Mouse (Mus musculus) left cerebral cortex, postnatal 36 days (tissue): ENCODE measurements around the gene Ifrd2. TPM values are rescaled to one million over a fixed set of nuclear protein-coding genes. Genes with fewer than 3 reads are reported as not detected.
A peak's percentile ranks its signal among the peaks of the same experiment; 100 is the strongest.
"Not testable (repeated sequence)": the region's sequence is repeated elsewhere in the genome, so short reads cannot be mapped to it uniquely, and the experiment has no call there.

ENCODE experiments used
- DNase-seq, 2 experiments: peaks; one replicate each; pipeline ENCODE4 v3.0.0; 2021 to 2022; ENCODE audit warnings: low spot score in 2 of 2, mixed read lengths in 1 of 2
- intact Hi-C: fragments of 180-260 bp; cut with DNase I; formaldehyde crosslinking; loops from one replicate; pipeline ENCODE4 v1.15.1; 2025
- total RNA-seq, 2 experiments: library from RNA; stranded (reverse); gene quantifications; 2 replicates each; pipeline ENCODE4 v1.2.3; 2021

Ifrd2 gene
- total RNA-seq, 2 experiments from 2014 or later: 11.1 to 13.8 TPM

DNA sequence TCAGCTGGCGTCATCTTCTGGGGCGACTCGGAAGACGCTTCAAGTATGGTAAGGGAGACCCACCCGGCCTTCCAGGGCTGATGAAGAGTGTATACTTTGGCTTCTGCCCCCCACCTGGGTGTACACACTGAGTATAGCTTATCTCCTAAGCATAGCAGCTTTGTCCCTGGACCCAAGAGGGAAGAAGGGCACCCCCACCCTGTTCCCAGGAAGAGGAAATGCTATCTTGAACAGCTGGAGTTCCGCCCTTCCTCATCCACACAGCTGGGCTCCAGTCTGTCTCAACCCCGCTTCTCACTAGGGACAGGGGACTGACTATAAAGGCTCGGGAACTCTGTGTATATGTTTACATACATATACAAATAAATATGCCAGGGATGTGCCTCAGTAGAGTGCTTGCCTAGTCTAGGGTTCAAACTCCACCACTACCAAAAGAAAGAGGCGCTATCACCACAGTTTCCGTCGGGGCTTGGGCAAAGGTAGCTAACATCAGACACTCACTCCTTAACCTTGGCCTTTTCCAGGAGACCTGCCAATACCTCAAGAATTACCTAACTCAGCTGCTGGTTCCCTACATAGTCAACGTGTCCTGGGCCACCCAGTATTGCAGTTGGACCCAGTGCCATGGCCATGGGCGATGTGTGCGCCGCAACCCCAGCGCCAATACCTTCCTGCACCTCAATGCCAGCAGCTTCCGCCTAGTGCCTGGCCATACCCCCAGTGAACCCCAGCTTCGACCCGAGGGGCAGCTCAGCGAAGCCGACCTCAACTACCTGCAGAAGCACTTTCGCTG, 15.7 kb upstream of the Ifrd2 start:
- DNase-seq: no peak
- intact Hi-C loops: no loop called here

DNA sequence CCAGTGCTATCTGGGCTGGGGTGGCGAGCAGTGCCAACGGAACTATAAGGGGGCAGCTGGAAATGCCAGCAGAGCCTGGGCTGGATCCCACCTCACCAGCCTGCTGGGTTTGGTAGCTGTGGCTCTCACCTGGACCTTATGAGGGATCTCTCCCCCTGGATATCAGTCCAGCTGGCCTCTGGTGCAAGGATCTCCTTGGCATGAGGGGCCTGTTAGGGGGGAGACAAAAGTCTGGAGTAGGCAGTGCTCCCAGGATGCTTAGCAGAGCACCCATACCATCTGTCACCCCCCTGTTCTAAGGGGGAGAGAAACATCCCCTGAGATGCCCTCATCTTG, 15.1 kb upstream of the Ifrd2 start:
- intact Hi-C loops: no loop called here

DNA sequence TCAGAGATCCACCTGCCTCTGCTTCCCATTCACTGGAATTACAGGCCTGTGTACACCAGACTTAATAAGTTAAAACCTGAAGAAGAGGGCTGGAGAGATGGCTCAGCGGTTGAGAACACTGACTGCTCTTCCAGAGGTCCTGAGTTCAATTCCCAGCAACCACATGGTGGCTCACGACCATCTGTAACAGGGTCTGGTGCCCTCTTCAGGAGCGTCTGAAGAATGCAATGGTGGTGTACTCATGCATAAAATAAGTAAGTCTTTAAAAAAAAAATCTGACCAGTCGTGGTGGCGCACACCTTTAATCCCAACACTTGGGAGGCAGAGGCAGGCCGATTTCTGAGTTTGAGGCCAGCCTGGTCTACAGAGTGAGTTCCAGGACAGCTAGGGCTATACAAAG, 13.7 kb upstream of the Ifrd2 start:
- intact Hi-C loops, DNase-seq: not testable (repeated sequence)

More for the DNA sequence above, 15.1 kb upstream of the Ifrd2 start:
- no peak for DNase-seq

DNA sequence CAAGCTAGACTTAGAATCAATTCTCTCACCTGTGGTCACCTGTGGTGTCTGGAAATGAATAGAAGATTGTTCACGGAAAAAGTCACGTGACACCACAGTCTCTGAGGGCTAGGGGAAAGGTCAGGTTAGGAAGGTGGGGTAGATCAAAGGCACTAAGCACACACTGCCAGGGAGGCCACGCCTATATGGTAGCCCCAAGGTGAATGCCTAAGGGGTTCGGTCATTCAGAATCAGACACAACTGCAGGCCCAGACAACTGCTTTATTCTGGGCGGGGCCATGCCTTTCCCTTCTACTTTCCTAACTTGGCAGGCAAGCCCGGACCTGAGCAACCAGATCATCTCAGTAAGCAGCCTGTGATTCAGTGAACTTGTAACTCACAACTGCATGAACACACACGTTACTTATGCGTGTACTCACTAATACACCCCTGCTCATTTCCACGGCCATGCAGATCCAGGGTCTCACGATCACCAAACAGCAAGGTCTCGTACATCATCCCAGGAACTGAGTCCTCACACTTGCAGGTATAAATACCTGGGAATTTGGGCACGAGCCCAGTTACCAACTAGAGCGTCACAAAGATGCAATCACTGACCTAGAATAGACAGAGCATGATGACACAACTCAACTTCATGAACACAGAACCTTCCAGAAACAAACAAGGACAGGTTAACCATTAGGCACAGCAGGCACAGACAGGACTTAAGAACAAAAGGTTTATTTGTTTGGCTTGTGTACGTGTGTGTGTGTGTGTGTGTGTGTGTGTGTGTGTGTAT, 11.7 kb upstream of the Ifrd2 start:
- intact Hi-C loops: no loop called here
- DNase-seq: no peak

DNA sequence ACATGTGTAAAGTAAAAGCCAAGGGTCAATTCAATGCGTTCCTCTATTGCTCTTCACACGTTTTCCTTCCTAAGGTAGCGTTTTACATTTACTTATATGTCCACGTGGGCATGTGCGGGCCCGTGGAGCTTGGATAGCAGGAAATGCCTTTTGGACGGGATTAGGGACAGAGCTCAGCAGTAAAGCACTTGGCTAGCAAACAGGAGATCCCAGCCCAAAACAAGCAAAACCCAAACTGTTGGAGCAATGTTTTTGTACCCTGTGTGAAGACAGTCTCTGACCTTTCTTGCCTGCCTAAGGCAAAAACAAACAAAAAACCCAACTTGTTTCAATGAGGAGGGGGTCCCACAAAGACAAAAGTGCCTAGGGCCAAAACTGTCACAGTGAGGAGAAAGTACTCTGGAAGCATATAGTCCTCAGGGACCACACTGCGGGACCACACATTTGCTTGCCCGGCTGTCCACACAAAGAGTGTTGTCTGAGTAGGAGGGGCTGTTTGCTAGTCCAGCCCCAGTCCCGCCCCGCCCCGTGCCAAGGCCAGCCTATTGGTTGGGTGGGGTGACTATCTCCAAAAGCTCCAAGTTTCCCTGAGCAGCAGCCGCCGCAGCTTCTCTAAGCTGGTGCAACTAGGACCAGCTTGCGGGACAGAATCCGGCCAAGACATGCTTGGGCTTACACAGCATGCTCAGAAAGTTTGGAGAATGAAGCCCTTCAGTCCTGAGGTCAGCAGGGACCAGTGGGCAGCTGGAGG, 10.9 kb upstream of the Ifrd2 start, which contains the start of gene Hyal1:
Hyal1 (plus strand) TSS at position 571 of the 751 bp plus-strand sequence.
- intact Hi-C loops: no loop called here
- no peak for DNase-seq

DNA sequence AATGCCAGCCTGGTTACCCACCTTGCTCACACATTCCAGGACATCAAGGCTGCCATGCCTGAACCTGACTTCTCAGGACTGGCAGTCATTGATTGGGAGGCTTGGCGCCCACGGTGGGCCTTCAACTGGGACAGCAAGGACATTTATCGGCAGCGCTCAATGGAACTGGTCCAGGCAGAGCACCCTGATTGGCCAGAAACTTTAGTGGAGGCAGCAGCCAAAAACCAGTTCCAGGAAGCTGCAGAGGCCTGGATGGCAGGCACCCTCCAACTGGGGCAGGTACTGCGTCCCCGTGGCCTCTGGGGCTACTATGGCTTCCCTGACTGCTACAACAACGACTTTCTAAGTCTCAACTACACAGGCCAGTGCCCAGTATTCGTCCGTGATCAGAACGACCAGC, 9.6 kb upstream of the Ifrd2 start:
- DNase-seq: no peak
- intact Hi-C loops: no loop called here

DNA sequence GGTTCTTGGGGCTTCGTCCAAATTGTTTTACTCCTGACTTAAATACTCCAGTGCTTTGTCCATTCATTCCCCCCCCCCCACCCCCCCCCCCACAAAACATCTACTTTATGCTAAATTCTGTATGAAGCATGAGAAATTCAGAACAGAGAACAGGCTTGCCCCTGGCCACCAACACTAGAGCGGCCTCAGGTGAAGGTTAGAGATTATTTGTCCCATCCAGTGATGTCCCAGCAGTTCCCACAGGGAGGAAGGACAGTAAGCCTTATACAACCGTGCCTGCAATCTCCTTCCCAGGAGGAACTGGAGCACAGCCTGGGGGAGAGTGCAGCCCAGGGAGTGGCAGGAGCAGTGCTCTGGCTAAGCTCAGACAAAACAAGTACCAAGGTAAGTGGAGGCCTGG, 8.9 kb upstream of the Ifrd2 start, which contains the start of gene Naa80:
Naa80 (plus strand) TSS at position 301 of the 400 bp plus-strand sequence.
- DNase-seq: no peak
- intact Hi-C loops: no loop called here

DNA sequence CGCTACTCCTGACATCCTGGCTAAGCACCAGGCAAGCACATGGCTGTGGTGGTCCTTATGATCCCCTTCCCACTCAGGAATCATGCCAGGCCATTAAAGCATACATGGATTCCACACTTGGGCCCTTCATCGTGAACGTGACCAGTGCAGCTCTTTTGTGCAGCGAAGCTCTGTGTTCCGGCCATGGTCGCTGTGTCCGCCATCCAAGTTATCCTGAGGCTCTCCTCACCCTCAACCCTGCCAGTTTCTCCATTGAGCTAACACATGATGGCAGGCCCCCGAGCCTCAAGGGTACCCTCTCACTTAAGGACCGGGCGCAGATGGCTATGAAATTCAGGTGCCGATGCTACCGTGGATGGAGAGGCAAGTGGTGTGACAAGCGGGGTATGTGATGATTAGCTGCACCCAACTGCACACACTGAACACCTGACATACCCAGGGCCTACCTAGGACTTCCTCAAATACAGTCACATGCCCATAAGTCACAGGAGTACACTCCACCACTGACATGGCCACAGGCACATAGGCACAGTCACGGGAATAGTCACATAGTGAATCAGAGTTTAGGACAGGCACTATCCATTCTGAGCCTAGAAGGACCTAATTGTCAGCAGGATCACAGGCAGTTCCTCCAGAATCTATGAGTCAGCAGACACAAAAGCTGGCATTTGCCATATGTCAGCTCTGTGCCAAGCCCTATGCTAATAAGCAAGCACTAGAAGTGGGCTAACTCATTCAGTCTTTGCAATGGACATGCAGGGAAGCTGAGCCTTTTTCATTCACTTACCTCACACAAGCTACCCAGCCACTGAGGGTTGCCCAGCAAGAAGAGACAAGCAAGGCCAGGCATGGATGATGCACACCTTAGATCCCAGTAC, 8.2 kb upstream of the Ifrd2 start:
- intact Hi-C loops: no loop called here
- DNase-seq: no peak

DNA sequence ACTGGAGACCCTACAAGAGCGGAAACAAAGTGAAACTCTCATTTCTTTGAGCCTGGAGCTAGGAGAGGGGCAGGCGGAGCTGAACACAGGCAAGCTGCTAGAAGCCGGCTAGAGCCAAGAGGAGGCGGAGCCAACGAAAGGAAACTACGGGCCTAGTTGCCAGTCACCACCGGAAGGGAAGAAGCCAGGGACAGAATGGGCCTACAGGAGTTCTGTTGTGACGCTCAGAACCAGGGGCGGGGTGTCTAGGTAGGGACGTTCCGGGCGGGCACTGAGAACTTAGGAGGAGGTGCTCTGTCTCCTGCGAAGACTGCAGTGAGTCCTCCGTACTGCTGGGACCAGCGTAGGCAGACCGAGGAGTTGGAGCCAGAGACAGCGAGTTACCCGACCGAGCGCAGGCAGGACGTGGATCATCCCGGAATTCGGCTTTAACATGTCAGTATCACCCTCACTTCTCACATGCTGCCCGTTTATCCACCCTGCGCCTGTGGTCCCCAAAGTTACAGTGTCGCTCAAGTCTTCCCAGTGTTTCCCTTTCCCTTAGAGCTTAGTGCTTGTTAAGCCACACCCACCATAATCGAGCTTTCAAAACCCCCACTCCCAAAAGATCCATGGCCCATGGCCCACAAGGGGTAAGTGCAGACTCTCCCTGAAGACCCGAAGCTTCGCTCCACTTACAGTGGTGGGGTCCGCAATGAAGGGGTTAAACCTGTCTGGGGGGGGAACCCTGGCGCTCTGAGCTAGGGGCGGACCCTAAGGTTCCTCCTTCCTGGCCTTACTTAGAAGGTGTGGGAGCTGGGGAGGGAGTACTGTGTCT, 6.7 kb upstream of the Ifrd2 start, which contains the start of gene Hyal3:
Hyal3 (plus strand) TSS at position 318 of the 817 bp plus-strand sequence.
- peak; percentile 88 to 89 for DNase-seq
- intact Hi-C loops: no loop called here

DNA sequence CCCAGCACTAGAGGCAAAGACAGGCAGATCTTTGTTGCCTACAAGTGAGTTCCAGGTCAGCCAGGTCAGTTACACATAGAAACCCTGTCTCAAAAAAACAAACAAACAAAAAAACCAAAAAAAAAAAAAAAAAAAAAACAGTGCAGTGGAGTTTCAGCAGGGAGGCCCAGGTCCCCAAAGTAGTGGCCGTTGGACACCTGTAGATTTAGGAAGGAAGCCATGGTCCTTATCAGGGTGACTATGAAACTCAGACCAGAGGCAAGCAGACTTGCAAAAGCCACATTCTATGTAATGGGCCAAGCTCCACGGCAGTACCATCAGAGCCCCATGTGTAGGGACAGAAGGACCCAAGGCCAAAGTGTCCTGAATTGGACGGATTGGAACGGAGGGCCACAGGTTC, 5.9 kb upstream of the Ifrd2 start:
- intact Hi-C loops: no loop called here
- DNase-seq: no peak

DNA sequence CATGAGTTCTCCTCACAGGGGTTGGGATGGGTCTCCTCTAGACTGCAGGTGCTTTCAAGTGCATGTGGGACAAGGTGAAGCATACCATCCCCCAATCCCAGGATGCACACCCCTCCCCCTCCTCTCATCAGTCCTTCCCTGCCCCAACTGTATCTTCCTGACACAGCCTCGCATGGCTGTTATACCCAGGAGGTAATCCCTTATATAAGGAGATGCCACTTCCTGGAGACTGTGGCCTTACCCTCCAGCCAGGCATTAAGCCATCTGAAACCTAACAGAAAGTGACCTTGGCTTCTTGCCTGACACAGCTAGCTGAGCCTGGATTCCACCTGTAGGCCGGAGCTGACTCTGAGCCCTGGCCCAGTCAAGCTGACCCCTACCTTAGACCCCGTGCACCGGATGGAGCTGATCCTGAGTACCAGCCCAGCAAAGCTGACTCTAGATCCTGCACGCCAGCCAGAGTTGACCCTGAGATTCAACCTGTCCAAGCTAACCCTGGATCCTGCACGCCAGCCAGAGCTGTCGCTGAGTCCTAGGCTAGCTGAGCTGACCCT, 4.9 kb upstream of the Ifrd2 start:
- intact Hi-C loops: no loop called here
- no peak for DNase-seq

DNA sequence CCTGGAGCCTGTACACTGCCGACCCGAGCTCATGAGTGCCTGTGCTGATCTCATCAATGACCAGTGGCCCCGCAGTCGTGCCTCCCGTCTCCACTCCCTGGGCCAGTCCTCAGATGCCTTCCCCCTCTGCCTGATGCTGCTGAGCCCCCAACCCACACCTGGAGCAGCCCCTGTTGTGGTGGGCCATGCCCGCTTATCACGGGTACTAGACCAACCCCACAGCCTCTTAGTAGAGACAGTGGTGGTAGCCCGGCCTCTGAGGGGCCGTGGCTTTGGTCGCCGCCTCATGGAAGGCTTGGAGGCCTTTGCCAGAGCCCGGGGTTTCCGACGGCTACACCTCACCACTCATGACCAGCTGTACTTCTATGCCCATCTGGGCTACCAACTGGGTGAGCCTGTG, 4.3 kb upstream of the Ifrd2 start:
- intact Hi-C loops: no loop called here
- no peak for DNase-seq

DNA sequence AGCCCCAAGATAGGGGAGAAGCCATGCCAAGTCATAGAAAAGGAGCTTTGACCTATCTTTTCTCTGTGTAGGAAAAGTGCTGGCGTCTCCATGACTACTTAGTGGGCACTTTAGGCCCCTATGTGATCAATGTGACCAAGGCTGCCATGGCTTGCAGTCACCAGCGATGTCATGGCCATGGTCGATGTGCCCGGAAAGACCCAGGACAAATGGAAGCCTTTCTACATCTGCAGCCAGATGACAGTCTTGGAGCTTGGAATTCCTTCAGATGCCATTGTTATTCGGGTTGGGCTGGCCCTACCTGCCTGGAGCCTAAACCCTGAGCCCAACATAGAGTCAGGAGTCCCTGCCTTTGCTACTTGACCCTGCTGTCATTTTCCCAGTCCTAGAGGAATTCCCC, 938 bp upstream of the Ifrd2 start:
- intact Hi-C loops: no loop called here
- DNase-seq: no peak

DNA sequence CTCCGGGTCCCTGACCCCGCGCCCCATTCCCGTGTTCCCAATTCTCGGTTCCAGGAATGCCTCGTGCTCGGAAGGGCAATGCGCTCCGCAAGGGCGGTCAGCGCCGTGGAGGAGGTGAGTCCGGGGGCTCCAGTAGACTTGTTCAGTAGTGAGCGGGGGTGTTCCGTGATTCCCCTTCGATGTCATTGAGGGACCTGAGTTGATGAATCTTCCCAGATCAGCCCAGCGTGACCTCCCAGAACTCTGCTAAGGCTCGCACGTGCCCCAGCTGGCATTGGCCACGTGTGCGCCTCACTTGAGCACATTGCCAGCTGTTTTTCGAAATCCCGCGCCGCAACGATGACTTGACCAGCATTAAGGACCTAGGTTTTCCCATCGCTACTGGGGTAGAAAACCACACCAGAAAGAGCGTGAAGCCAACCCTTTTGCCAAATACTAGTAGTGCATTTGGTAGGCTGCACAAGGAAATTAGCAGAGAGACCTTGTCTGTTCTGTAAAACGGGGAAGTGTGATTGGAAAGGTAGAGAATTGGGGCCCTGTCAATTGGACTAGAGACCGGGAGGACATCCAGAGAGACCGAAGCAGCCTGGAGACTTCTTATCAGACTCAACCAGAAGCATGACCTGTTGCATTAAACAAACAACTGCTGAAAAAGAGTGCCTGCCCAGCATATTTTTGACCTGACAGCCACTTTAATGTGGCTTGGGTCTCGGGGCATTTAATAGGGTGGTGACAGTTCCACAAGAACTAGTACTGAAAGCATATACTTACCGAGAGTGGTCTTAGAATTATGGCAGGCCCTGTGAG, 594 bp downstream of the Ifrd2 start:
- intact Hi-C loops: no loop called here

DNA sequence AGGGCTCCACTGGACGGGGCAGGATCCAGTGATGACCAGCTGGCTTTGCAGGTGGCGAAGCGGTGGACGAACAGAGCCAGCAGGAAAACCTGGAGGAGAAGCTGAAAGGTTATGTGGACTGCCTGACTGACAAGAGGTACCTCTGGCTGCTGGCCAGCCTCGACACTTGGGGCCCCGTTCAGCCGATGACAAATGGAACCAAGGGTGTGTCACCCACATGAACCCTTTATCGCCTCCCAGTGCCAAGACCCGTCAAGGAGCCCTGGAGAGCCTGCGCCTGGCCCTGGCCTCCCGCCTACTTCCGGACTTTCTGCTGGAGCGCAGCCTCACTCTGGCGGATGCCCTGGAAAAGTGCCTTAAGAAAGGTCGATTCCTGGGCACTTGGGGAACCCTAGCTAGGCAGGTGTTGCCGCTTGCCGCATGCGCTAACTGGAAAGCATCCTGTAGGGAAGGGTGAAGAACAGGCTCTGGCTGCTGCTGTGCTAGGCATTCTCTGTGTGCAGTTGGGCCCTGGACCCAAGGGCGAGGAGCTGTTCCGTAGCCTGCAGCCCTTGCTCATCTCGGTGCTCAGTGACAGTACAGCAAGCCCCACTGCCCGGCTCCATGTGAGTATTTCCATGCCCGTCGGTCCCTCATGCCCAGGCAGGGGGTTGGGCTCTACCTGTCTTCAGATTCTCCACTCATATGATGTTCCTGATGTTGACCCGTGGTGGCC, 2.8 kb downstream of the Ifrd2 start:
- DNase-seq: no peak
- intact Hi-C loops: no loop called here

More for the DNA sequence above, 594 bp downstream of the Ifrd2 start:
- DNase-seq: no peak

DNA sequence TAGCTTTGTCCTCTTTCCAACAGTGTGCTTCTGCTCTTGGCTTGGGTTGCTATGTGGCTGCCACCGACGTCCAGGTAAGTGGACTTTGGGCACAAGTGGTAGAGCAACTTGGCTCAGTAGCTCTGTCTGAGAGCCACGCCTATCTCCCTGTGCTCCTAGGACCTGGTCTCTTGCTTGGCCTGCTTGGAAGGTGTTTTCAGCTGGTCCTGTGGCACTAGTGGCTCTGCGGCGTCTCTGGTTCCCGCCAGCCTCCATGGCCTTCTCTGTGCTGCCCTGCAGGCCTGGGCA, 3.3 kb downstream of the Ifrd2 start:
- intact Hi-C loops: no loop called here
- DNase-seq: no peak
